Mouse (Mus musculus): ENCODE measurements around the gene Lgals9.
"Not testable (repeated sequence)": the region's sequence is repeated elsewhere in the genome, so short reads cannot be mapped to it uniquely, and the experiment has no call there.

Lgals9 gene

GRCm38 (mm10) chr11:78984483-78985177 is at the start of gene Lgals9:
Lgals9 (minus strand) TSS chr11:78984946.
- DNase-seq: peak; percentile 81

- no peak for DNase-seq
Measured at GRCm38 (mm10) chr11:79033636-79034035, 48.9 kb upstream of the Lgals9 start.

GRCm38 (mm10) chr11:79033021-79033420 is 48.3 kb upstream of the Lgals9 start:
- DNase-seq: no peak

DNA sequence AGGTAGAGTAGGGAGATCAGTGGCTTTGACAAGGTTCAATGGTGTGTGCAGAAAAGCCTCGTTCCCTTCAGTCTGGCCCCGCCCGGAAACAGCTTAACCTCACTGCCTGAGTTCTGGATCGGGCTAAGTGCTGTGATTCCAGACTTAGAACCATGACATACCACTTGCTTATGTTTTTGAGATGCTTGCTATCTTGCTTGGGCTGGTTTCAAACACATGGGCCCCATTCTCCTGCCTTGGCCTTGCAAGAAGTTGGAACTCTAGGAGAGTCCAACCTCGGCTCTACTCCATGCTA is 46.7 kb upstream of the Lgals9 start:
- DNase-seq: no peak

GRCm38 (mm10) chr11:79030570-79031451 is 46.1 kb upstream of the Lgals9 start:
- peak; percentile 82 for DNase-seq

DNA sequence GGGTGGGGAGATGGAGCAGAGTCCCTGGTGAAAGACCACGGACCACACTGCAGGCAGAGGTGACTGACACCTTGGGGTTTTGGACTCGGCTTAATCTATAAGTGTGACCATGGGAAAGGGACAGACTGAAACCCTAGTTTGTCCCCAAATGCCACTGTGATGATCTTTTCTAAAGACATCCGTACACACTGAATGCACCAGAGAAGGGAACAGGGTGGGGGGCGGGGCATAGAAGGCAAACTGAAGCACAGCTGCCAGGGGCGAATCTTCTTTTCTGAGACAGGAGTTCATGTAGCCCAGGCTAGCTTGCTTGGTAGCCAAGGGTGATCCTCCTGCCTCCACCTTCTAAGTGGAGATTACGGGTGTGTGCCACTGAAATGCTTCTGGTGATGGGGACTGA is 39.0 kb upstream of the Lgals9 start:
- no peak for DNase-seq

GRCm38 (mm10) chr11:79023342-79023741 is 38.6 kb upstream of the Lgals9 start:
- peak; percentile 42 for DNase-seq

GRCm38 (mm10) chr11:79022836-79023235 is 38.1 kb upstream of the Lgals9 start:
- DNase-seq: no peak

GRCm38 (mm10) chr11:79020535-79021045 is 35.8 kb upstream of the Lgals9 start:
- DNase-seq: no peak

DNA sequence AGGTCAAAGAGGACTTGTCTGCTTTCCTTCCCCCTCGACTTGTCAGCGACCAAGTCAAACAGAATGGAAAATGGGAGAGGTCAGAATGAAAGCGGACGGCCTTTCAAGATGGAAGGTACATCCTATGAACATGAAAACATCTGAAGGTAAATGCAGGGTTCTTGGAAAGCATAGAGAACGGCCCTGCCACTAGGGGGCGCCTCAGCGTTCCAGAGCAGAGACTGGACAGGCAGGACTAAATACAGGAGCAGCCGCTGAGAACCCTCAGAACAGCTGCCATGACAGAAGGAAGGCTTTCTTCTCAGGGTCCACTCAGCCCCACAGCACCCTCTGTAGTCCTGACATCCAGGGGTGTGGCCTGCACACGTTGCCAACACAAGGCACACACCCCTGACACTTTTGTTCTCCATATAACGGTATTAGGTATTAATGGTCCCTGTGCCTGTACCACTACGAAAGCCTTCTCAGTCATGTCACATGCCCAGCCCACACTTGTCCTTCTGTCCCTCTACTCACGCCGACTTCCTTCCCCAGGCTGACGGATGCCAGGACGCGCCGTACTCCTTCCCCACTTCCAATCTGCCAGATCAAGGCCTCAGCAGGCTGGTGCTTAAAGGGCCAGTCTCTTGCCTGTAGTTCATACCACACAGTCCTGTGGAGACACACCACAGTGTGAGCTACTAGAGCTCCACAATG is 35.2 kb upstream of the Lgals9 start:
- peak; percentile 39 for DNase-seq

- DNase-seq: peak; percentile 73
Measured at GRCm38 (mm10) chr11:79018954-79019704, 34.4 kb upstream of the Lgals9 start.

DNA sequence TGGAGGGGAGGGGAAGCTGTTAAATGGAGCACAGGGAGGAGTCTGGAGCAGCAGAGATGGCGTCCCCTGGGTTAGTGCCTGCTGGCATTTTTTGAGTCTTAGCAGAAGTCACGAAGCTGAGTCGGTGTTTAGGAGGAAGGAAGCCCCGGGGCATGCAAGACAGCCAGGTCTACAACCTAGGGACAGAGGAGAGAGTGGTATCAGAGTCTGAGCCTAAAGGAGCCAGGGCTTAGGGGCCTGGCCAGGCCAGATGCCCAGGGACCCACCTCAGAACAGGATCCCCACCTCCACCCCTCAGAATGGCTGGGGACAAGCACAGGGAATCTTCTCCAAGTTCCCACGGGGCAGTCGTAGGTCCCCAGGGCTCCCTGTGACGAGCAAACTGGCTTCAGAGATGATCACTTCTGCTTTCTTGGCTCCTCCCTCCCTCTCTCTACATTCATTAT is 32.4 kb upstream of the Lgals9 start:
- DNase-seq: no peak

GRCm38 (mm10) chr11:79016236-79016635 is 31.5 kb upstream of the Lgals9 start:
- no peak for DNase-seq

GRCm38 (mm10) chr11:79015660-79016215 is 31.0 kb upstream of the Lgals9 start:
- no peak for DNase-seq

DNA sequence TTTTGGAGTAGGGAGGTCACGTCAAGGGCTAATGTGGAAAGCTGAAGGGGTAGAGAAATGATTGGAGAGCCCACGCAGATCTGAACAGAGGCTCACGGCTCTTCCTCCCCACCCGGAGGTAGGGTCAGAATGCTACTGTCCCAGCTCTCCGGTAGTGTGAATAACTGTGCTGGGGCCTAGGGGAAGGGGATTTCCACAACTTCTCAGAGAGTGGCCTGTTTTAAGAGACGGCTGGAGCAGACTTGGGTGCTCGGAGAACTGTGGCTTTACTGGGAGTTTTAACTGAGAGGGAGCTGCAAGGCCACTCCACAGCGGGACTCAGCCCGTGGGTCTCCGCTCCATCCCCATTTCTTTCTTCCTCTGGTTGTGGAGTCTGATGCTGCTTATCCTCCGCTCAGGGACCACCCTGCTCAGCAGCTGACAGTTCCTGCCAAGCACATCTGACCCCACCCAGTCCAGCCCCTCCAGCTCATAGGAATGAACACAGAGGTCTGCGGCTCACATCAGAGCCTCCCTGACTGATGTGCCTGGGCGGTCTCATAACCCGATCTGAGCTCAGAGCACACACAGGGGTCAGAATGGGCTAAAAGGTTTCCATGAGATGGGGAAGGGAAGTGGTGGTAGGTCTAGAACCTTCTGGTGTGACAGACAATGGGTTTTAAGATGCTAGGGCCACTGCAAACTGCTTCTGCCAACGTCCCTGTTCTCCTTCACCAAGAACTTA is 30.0 kb upstream of the Lgals9 start:
- no peak for DNase-seq

GRCm38 (mm10) chr11:79013806-79014205 is 29.1 kb upstream of the Lgals9 start:
- no peak for DNase-seq

GRCm38 (mm10) chr11:79013056-79013455 is 28.3 kb upstream of the Lgals9 start:
- no peak for DNase-seq

DNA sequence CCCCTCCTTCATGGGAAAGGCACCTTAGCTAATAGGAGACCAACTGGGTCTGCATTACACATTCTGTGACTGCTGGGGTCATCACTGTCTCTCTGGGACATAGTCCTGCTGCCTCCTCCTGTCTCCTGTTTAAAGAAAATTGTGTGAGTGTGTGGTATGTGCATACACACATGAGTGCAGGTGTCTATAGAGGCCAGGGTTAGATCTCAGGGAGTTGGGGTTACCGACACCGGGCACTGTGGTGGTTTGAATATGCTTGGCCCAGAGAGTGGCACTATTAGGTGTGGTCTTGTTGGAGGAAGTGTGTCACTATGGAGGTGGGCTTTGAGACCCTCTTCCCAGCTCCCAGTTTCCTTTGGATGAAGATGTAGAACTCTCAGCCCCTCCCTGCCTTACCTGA is 27.8 kb upstream of the Lgals9 start:
- no peak for DNase-seq

DNA sequence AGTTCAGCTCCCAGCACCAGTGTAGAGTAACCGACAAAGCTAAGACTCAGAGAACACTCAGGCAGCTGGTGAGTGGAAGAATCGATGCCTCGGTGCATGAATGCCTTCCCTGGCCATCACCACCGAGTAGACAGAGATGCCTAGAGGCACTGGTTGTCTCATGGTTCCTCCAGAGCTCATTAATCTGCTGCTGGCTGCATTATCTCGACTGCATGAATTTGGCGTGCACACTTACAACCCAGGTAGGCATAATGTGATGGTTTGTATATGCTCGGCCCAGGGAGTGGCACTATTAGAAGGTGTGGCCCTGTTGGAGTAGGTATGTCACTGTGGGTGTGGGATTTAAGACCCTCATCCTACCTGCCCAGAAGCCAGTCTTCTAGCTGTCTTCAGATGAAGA is 24.1 kb upstream of the Lgals9 start:
- no peak for DNase-seq

DNA sequence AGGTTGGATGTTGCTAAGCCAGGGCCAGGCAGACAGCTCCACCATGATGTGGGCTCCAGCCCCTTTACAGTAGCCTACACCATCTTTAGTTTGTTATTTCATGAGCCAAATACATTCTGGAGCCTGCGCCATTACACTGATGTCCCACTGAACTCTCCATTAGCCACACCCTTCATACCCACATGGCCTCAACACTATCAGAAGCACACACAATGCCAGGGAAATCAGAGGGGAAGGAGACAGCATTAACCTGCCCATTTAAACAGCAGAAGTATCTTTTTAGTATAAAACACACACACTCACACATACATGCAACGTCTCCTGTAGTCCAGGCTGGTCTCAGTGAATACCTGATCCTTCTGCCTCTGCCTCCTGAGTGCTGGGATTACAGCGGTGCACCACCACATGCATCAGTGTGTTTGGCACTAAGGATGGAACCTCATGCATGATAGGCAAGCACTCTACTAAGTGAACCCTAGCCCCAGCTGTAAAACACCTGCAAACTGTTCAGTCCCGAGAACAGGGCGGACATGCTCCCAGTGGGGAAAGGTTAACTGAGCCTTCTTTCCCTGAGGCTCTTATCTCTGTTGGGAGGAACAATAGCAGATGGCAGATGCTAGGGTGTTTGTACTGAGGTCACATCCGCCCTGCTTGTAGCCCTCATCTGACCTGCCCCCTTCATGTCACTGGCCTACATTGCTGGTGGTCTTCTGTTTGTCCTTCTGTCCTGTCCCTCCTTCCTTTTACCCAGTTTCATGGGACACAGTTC is 23.4 kb upstream of the Lgals9 start:
- no peak for DNase-seq

GRCm38 (mm10) chr11:79007356-79007755 is 22.6 kb upstream of the Lgals9 start:
- DNase-seq: not testable (repeated sequence)

Data from kidney, adult 9 months (tissue).